Mouse (Mus musculus): ENCODE measurements at regions not wholly inside any gene's neighbourhood (a gene's known extent, or its start where the extent isn't known, plus 50 kb on each side); places are given as distances from the start of the nearest gene placed in this dataset.

DNA sequence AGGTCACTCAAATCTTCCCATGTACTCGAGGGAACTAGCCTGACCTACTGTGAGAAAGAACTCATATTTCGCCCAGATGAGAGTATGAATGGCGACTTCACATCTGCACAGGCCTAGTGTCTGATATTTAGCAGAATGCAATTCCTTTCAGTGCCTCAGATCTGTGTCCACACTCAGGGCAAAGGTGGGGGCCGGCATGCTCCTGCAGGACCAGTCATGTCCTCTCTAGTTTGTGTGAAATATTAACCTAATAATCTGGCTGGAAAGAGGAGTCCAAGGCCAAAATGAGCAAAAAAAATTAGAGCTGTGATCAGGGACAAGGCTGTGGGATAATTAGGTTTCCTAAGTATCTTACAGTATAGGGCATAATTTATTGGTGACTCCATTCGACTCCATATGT lies 292.1 kb downstream of the Irs2 start:
- no peak for TF ChIP-seq POLR2A (IDR thresholded peaks at IDR 0.05; ENCODE audit: low read depth, low read length)
- TF ChIP-seq CTCF (IDR thresholded peaks at IDR 0.05; ENCODE audit: extremely low read depth, insufficient read depth, insufficient read length, insufficient replicate concordance): no peak
